Mouse (Mus musculus): ENCODE data around the gene Ptpru. TPM values are rescaled to one million over a fixed set of nuclear protein-coding genes. Genes with fewer than 3 reads are reported as not detected.

Ptpru gene
- polyA plus RNA-seq, 1 experiment from 2014 or later = 7.6 TPM

DNA sequence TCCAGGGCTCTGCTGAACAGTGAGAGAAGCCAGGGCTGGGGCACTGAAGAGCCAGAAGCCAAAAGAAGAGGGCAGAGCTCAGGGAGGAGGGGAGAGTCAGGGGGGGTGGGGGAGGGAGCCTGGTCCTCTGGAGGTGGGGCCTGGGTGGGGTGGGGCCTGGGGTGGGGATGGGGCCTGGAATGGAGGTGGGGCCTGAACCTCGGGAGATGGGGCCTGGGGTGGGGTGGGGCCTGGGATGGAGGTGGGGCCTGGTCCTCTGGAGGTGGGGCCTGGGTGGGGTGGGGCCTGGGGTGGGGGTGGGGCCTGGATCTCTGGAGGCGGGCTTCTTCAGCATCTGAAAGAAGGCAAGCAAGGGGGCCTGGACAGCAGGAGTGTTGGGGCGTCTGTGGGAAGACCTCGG lies 39.1 kb downstream of the Ptpru start:
- no peak overlapping the region for H3K27ac ChIP-seq

DNA sequence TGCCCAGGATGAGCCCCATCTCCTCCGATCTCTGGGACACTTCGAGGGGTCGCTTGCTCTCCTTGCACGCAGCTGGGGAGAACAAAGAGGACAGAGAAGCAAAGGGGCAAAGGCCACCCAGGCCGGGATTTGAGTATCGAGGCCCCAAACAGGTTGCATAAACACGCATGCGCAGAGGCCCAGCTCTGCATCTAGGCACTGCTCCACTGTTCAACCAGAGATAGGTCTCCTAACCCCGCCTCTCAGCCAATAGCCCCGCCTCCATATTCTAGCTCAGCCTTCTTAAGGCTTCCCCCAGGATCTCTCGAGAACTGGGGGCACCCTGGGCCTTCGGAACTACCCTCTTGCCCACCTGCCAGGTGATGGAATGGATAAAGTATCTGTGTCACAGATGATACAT lies 40.2 kb downstream of the Ptpru start:
- WGBS = 73% methylated on average over 12 of the region's 12 CpGs
- Histone ChIP-seq H3K4me3 (no peak overlapping the region), H3K27me3 (ENCODE audit: insufficient read depth, poor library complexity, severe bottlenecking) (peaks cover 30% of the 10 kb centered on the region), H3K36me3 (no peaks in the 10 kb centered on the region), H3K4me1 (peaks cover 20% of the 10 kb centered on the region), H3K9me3 (no peaks in the 10 kb centered on the region), H3K27ac (no peak overlapping the region)
- no peak for DNase-seq (ENCODE audit: low spot score)

More for the DNA sequence above, 39.1 kb downstream of the Ptpru start:
- DNase-seq (ENCODE audit: low spot score) = no peak
- 32% methylated on average over 4 of the region's 4 CpGs for WGBS
- no peak overlapping the region for H3K4me3 ChIP-seq
- peaks cover 28% of the 10 kb centered on the region for H3K4me1 ChIP-seq
- no peaks in the 10 kb centered on the region for H3K36me3 ChIP-seq
- H3K27me3 ChIP-seq (ENCODE audit: insufficient read depth, poor library complexity, severe bottlenecking) = peaks cover 23% of the 10 kb centered on the region
- H3K9me3 ChIP-seq = no peaks in the 10 kb centered on the region

DNA sequence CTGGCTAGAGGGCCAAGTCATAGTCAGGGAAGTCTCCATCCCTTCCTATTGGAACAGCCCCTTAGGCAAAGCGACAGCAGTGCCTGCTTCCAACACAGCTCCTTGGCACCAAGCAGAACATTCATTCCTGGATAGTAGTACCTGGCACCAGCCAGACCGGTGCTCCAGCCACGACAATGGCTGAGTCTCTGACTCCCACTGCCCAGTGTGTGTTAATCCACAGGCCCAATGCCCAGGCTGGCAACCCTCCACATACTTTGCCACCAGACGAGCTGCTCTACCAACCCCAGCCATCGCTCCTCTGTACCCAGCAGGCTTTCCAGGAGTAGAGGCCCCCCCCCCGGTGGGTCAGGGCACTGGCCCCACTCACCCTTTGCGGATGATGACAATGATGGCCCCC lies 40.6 kb downstream of the Ptpru start:
- Histone ChIP-seq H3K9me3 (no peaks in the 10 kb centered on the region), H3K27ac (no peak overlapping the region)

DNA sequence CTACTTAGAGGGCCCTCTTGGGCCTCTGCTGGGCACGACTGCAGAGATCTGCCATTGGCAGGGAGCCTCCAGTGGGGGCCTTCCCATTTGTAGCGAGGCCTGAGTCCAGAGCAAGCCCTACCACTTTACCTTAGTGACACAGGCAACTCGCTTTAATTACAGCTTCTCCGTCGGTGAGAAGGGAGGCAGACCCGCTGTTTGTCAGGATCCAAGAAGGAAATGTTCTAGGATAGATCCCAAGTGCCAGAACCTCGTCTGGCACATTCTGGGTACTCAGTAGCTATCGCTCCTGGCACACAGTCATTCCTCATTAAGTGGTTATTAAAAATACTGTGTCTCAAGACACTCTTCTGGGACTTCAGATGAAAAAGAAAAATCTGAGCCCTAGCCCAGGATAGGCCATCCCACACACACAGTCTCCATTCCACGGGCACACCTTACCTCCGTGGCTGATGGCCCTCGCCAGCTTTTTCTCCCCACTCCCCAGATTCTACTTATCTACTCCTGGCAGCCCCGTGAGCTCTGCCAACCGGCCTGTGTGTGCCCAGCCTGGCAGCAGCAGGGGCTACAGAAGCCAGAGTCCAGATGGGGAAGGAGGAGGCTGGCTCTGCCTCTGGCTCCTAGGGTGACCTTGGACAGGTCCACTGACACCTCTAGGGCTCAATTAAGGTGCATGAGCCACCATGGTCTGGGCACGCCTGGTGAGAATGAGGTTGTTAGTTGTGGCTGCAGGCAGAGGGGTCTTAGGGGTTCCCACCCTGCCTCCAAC lies 41.6 kb downstream of the Ptpru start:
- WGBS = 73% methylated on average over 14 of the region's 14 CpGs
- Histone ChIP-seq H3K9me3 (no peaks in the 10 kb centered on the region), H3K27me3 (ENCODE audit: insufficient read depth, poor library complexity, severe bottlenecking) (peaks cover 30% of the 10 kb centered on the region), H3K27ac (no peak overlapping the region), H3K4me3 (no peak overlapping the region), H3K4me1 (peaks cover 20% of the 10 kb centered on the region), H3K36me3 (no peaks in the 10 kb centered on the region)
- no peak for DNase-seq (ENCODE audit: low spot score)

More for the DNA sequence above, 40.6 kb downstream of the Ptpru start:
- Histone ChIP-seq H3K27me3 (ENCODE audit: insufficient read depth, poor library complexity, severe bottlenecking) (peaks cover 30% of the 10 kb centered on the region), H3K4me1 (peaks cover 20% of the 10 kb centered on the region), H3K4me3 (no peak overlapping the region), H3K36me3 (no peaks in the 10 kb centered on the region)
- 78% methylated on average over 7 of the region's 7 CpGs for WGBS
- no peak for DNase-seq (ENCODE audit: low spot score)

DNA sequence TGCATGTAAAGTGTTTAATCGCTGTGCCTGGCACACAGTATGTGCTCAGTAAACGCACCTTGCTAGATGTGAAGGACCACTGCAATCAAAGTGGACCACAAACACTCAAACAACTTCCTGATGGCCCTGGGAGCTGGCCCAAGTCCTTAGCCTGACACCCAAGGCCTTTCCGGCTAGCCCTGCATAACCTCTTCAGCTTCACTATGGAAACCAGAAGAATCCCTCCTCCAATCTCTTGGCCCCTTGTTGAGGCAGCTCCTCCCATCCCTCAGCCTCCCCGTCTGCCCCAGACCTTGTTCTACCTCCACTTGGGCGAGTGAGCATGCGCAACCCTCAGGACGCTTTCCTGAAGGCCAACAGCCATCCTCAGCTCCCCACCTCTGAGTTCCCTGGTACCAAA lies 51.3 kb downstream of the Ptpru start:
- Histone ChIP-seq H3K4me3 (no peak overlapping the region), H3K36me3 (no peaks in the 10 kb centered on the region), H3K27me3 (ENCODE audit: insufficient read depth, poor library complexity, severe bottlenecking) (peaks cover 21% of the 10 kb centered on the region; the same call in 1 of the 2 replicates), H3K27ac (no peak overlapping the region), H3K9me3 (no peaks in the 10 kb centered on the region), H3K4me1 (peaks cover 2% of the 10 kb centered on the region; the same call in 1 of the 2 replicates)
- no peak for DNase-seq (ENCODE audit: low spot score)
- 78% methylated on average over 7 of the region's 7 CpGs for WGBS

DNA sequence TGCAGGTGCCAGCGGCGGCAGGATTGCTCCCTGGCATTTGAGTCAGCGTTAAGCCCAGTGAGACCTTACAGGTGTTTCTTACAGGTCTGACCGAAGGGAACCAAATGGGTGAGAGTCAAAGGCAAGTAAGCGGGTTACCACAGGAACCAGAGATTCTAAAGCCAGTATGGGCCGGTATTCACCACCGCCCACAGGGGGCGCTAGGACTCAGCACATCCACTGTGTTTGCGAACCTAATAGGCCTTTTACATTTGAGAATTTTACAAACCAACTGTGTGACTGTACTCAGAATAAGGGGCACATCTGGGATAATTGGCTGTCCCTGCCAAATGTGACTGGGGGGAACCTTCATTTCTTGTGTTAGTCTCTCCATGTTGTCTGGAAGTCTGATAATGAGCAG lies 54.1 kb downstream of the Ptpru start:
- Histone ChIP-seq H3K4me3 (no peak overlapping the region), H3K27ac (no peak overlapping the region), H3K9me3 (no peaks in the 10 kb centered on the region), H3K36me3 (no peaks in the 10 kb centered on the region), H3K27me3 (ENCODE audit: insufficient read depth, poor library complexity, severe bottlenecking) (peaks cover 38% of the 10 kb centered on the region; the same call in 1 of the 2 replicates), H3K4me1 (peaks cover 14% of the 10 kb centered on the region)
- no peak for DNase-seq (ENCODE audit: low spot score)
- 10% methylated on average over 9 of the region's 9 CpGs for WGBS

DNA sequence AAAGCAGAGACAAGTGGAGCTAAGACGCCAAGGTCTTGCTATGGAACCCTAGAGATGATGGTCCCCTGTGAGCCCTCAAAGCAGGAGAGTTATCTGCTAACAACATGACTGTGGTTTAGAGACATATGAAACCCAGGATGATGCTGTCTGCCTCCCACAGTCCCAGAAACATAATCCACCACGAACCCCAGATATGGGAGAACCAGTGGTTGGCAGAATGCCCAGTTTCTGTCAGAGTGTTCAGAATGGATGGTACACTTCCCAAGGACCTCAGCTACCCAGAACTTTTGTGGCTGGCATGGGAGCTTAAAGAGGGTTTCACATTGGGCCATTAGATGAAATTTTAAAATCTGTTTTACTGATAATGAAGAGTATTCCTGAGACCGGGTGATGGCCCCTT lies 57.1 kb downstream of the Ptpru start:
- Histone ChIP-seq H3K4me3 (no peak overlapping the region), H3K27me3 (ENCODE audit: insufficient read depth, poor library complexity, severe bottlenecking) (peaks cover 35% of the 10 kb centered on the region; the same call in 1 of the 2 replicates), H3K4me1 (peaks cover 14% of the 10 kb centered on the region), H3K27ac (no peak overlapping the region), H3K9me3 (no peaks in the 10 kb centered on the region), H3K36me3 (no peaks in the 10 kb centered on the region)
- WGBS = 53% methylated on average over 3 of the region's 3 CpGs
- no peak for DNase-seq (ENCODE audit: low spot score)

DNA sequence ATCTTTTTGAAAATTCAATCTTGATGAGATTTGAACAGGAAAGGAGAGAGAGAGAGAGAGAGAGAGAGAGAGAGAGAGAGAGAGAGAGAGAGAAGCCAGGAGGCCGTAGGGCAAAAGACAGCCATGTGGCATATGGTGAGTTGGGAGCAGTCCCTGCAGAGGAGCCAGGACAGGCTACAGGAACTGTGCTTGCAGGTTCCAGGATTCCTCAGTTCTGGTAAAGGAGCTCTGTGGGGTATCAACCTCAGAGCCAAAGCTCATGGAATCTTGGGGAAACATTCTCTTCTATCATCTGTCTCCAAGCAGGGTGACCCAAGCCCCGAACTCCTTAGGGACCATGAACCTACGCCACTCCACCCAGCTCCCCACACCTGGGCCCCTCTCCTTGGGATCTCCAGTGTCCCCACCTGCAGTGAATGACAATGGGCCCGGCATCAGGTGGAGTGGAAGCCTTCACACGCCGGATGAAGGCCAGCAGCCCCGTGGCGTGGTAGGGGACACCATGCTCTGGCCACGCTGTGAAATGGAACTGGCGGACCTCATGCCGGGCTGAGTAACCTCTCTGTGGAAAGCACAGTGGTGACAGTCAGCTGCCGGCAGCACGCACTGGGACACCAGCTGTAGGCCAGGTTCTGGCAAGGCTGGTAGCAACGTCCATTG lies 59.3 kb downstream of the Ptpru start:
- no peak for DNase-seq (ENCODE audit: low spot score)
- WGBS = 83% methylated on average over 14 of the region's 14 CpGs
- H3K27ac ChIP-seq = no peak overlapping the region
- H3K27me3 ChIP-seq (ENCODE audit: insufficient read depth, poor library complexity, severe bottlenecking) = peaks cover 27% of the 10 kb centered on the region; the same call in 1 of the 2 replicates
- no peak overlapping the region for H3K4me3 ChIP-seq
- no peaks in the 10 kb centered on the region for H3K36me3 ChIP-seq
- H3K9me3 ChIP-seq = no peaks in the 10 kb centered on the region
- H3K4me1 ChIP-seq = peaks cover 14% of the 10 kb centered on the region

DNA sequence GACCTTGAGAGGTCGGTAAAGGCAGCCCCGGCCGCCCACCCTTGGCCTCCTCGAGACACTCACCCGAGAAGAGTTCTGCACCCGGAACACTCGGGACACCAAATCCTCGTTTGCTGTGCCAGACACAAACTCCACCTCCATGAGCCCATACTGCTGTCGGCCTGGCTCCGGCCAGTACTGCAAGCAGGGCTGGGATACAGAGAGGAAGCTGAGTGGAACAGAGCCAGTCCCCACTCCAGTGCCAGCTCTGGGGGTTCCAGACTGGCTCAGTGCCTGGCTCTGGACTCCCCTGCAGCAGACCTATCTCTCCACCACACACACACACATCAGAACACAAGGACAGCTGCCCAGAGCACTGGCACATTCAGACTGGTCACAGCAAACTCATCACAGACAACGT lies 66.7 kb downstream of the Ptpru start:
- Histone ChIP-seq H3K27ac (no peak overlapping the region), H3K36me3 (no peaks in the 10 kb centered on the region), H3K4me1 (0 out of 2 replicates have a peak, but pooled peaks cover 4% of the 10 kb centered on the region), H3K4me3 (no peak overlapping the region), H3K27me3 (ENCODE audit: insufficient read depth, poor library complexity, severe bottlenecking) (peaks cover 5% of the 10 kb centered on the region; the same call in 1 of the 2 replicates), H3K9me3 (no peaks in the 10 kb centered on the region)
- 82% methylated on average over 11 of the region's 11 CpGs for WGBS
- DNase-seq (ENCODE audit: low spot score) = no peak

DNA sequence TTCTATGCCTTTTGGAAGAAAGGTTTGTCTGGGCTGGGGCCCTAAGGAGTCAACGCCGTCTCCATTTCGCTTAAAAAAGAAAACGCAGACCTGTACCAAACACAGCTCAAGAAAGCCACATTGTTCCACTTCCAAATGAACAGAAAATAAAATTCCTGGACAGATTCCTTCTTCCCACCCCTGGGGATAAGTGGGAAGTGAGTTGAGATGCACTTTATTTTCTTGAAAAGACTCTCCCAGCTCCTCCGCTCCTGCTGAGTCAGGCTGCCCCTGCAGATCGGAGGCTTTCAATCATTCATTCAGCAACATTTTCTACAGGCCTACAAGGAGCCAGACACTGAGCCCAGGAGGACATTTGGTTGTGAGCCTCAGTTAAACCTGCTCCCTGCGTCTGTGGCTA lies 74.2 kb downstream of the Ptpru start:
- no peak overlapping the region for H3K27ac ChIP-seq
- no peaks in the 10 kb centered on the region for H3K9me3 ChIP-seq
- 86% methylated on average over 7 of the region's 7 CpGs for WGBS
- no peaks in the 10 kb centered on the region for H3K4me1 ChIP-seq
- no peak for DNase-seq (ENCODE audit: low spot score)
- H3K27me3 ChIP-seq (ENCODE audit: insufficient read depth, poor library complexity, severe bottlenecking) = no peaks in the 10 kb centered on the region
- H3K36me3 ChIP-seq = no peaks in the 10 kb centered on the region
- H3K4me3 ChIP-seq = no peak overlapping the region

DNA sequence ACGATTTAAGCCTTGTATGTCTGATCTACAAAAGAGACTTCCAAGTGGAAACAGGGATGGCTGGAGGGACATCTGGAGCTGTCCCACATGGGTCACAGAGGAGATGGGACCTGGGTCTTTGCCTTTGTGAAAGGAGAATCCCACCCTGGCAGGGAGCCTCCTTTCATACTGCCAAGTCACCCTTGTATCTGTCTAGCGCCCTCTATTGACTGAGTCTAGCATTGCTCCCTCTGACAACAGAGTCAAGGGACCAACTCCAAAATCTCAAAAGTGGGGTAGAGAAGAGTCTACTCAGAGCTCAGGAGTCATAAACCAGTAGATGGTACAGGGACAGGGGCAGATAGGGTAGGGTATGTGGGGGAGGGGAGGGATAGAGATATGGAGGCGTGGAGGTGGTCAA lies 74.6 kb downstream of the Ptpru start:
- DNase-seq (ENCODE audit: low spot score) = no peak
- 60% methylated on average over 3 of the region's 3 CpGs for WGBS
- Histone ChIP-seq H3K36me3 (no peaks in the 10 kb centered on the region), H3K9me3 (no peaks in the 10 kb centered on the region), H3K27me3 (ENCODE audit: insufficient read depth, poor library complexity, severe bottlenecking) (no peaks in the 10 kb centered on the region), H3K4me1 (no peaks in the 10 kb centered on the region), H3K4me3 (no peak overlapping the region), H3K27ac (no peak overlapping the region)

DNA sequence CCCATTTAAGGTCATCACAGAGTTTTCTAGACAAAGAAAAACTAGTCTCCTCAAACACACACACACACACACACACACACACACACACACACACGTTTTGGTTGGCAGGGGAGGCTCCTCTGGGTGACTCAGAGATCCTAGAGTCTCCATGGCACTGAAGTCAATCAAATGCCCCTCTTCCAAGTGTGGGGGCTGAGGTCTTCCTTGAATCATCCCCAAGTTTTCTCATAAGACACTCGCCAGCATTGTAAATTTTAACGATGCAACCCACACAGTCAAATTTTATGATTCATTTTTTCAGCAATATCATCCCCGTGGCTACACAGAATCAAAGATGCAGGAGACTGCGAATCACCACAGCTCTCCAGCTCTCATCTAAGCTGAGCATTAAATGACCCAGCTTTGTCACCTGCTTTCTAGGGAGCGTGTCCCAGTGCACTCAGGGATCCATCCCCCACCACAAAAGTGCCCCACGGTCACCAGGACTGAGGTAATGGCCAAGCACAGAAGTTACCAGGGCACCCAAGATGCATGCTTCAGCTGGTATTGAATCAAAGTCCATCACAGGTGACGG lies 75.8 kb downstream of the Ptpru start:
- DNase-seq (ENCODE audit: low spot score) = no peak
- Histone ChIP-seq H3K27me3 (ENCODE audit: insufficient read depth, poor library complexity, severe bottlenecking) (no peaks in the 10 kb centered on the region), H3K27ac (no peak overlapping the region), H3K4me1 (no peaks in the 10 kb centered on the region), H3K36me3 (no peaks in the 10 kb centered on the region), H3K9me3 (no peaks in the 10 kb centered on the region), H3K4me3 (no peak overlapping the region)
- whole genome bisulfite sequencing = 77% methylated on average over 8 of the region's 8 CpGs

DNA sequence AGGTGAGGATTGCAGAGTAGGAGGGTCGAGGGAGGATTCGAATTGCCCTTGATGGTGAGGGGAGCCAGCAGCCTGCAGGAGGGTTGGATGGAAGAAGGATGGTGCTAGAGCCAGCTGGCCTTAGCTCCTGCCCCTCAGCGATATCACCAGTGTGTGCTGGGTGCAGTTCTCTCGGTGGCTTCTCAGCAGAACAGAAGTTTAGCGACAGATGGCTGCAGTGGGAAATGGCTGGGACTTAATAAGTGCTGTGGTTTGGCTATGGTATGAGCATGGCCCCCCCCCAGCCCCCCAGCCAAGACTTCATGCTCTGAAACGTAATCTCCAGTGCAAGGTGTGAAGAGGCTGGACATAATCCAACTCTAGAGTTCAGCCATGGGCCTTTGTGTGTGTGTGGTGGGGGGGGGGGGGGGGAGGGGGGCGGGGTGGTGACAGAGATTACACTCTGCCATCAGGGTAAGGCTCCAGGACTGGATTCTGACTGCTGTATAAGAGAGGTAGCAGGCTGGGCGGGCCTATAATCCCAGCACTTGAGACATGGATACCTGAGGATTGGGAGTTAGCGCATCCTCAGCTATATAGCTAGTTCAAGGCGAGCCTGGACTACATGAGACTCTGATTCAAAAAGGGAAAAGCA lies 85.8 kb downstream of the Ptpru start:
- no peak overlapping the region for H3K27ac ChIP-seq
- WGBS = 67% methylated on average over 9 of the region's 10 CpGs

More for the DNA sequence above, 85.8 kb downstream of the Ptpru start:
- H3K27me3 ChIP-seq (ENCODE audit: insufficient read depth, poor library complexity, severe bottlenecking) = peaks cover 5% of the 10 kb centered on the region; the same call in 1 of the 2 replicates
- no peaks in the 10 kb centered on the region for H3K9me3 ChIP-seq
- no peaks in the 10 kb centered on the region for H3K36me3 ChIP-seq
- no peak overlapping the region for H3K4me3 ChIP-seq
- DNase-seq (ENCODE audit: low spot score) = no peak
- H3K4me1 ChIP-seq = no peaks in the 10 kb centered on the region
